Mouse (Mus musculus) lung, postnatal 36 days (tissue): ENCODE data around the gene Gins1.
"Not testable (repeated sequence)": the region's sequence is repeated elsewhere in the genome, so short reads cannot be mapped to it uniquely, and the experiment has no call there.

ENCODE experiments used
- DNase-seq: peaks from one replicate; pipeline ENCODE4 v3.0.0; 2022; ENCODE audit warnings: mixed read lengths

Gene Gins1

GRCm38 (mm10) chr2:150904936-150905450 is at the start of gene Gins1:
TSS of gene Gins1 (plus strand) at chr2:150905400.
- no peak for DNase-seq

DNA sequence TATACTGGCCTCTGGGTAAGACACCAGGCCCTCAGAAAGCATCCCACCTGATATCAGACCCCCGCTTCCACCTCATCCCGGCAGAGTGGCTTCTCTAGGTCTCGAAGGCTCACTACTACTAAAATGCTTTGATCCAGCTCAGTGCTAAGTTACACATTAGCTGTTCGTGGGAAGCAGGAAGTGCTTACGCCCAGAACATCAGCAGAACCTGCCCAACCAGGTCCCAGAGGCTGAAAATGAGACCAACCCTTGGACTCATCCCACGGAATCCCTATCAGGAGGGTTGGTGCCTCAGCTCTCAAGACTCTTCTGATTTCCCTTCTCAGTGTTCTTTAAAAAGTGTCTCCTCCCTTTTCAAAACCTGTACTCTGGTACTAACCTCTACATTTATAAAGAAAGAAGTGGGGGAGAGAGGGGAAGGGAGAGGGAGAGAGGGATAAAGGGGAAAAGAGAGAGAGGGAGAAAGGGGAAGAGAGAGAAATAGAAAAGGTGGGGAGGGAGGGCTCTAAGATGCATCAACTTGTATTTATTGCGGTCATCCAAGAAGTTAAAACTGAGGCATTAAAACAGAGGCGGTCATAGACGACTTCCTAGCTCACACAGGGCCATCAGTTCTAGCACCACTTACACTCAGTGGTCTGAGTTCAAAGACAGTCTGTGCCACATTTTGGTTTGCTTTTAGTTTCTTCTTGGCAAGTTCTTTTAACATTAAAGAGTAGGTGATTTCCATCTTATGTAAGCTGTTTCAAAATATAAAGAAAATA is 46.3 kb upstream of the Gins1 start:
- DNase-seq = no peak

- no peak for DNase-seq
Measured at GRCm38 (mm10) chr2:150859709-150860470, 45.3 kb upstream of the Gins1 start.

- DNase-seq = no peak
Measured at GRCm38 (mm10) chr2:150861128-150861527, 44.1 kb upstream of the Gins1 start.

DNA sequence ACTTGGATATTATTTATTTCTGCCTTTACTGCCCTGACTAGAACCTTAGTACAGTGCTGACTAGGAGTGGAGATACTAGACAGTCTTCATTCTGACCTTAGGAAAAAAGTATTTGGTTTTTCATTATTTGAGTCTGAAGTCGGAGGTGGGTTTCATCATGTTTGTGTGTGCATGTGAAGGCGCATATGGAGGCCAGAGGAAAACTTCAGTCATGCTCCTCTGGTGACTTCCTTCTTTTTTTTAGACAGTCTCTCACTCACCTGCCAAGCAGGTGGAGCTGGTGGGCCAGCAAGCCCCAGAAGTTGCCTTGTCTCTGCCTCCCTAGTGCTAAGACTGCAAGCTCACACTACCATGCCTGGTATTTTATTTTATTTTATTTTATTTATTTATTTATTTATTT is 38.2 kb upstream of the Gins1 start:
- DNase-seq = no peak

- DNase-seq = no peak
Measured at GRCm38 (mm10) chr2:150869446-150869845, 35.8 kb upstream of the Gins1 start.

- DNase-seq = peak; percentile 24
Measured at GRCm38 (mm10) chr2:150874508-150874907, 30.7 kb upstream of the Gins1 start.

- no peak for DNase-seq
Measured at GRCm38 (mm10) chr2:150875226-150875625, 30.0 kb upstream of the Gins1 start.

GRCm38 (mm10) chr2:150877561-150877960 is 27.6 kb upstream of the Gins1 start:
- no peak for DNase-seq

- no peak for DNase-seq
Measured at GRCm38 (mm10) chr2:150884075-150884778, 21.0 kb upstream of the Gins1 start.

GRCm38 (mm10) chr2:150884779-150885110 is 20.5 kb upstream of the Gins1 start:
- no peak for DNase-seq

- no peak for DNase-seq
Measured at GRCm38 (mm10) chr2:150885814-150886213, 19.4 kb upstream of the Gins1 start.

DNA sequence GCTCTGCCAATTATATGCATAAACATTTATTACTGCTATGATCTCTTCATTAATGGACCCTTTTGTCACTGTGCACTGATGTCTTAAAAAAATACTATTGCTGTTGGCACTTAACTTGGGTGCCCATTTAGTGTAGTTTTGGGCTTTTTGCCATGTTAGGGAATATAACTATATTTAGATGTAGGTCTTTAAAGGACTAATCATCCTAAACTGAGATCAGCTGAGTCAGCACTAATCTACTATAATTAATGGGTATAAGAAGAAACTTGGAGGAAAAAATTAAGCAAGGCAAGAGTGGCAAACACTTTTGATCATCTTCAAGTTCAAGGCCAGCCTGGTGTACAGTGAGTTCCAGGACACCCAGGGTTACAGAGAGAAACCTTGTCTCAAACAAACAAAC is 18.9 kb upstream of the Gins1 start:
- DNase-seq = no peak

- DNase-seq = no peak
Measured at GRCm38 (mm10) chr2:150887370-150887769, 17.8 kb upstream of the Gins1 start.

- DNase-seq = no peak
Measured at GRCm38 (mm10) chr2:150894617-150895267, 10.5 kb upstream of the Gins1 start.

DNA sequence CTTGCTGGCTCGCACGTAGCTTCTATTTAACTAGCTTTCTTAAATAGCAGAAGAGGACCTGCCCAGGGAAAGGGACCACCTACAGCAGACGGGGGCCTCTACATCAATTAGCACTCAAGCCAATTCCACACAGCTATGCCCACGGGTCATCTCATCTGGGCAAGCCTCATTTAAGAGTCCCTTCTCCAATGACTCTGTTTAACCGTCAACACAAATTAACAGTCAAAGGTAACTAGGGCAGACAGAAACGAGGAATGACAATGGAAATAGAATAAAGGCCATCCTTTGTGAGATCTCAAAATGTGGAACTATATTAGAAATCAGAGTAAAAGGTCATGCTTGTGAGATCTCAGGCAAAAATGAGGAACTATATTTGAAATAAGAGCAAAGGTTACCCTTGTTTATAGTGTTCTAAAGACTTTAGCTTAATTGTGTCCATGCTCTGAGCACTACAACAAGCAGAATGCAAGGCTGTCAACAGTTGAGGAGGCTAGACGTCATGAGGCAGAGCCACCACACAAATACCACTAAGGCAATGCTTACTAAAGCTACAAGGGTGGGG is 9.4 kb upstream of the Gins1 start:
- peak; percentile 40 for DNase-seq

- DNase-seq = no peak
Measured at GRCm38 (mm10) chr2:150900341-150900740, 4.9 kb upstream of the Gins1 start.

GRCm38 (mm10) chr2:150902347-150902746 is 2.9 kb upstream of the Gins1 start:
- no peak for DNase-seq

DNA sequence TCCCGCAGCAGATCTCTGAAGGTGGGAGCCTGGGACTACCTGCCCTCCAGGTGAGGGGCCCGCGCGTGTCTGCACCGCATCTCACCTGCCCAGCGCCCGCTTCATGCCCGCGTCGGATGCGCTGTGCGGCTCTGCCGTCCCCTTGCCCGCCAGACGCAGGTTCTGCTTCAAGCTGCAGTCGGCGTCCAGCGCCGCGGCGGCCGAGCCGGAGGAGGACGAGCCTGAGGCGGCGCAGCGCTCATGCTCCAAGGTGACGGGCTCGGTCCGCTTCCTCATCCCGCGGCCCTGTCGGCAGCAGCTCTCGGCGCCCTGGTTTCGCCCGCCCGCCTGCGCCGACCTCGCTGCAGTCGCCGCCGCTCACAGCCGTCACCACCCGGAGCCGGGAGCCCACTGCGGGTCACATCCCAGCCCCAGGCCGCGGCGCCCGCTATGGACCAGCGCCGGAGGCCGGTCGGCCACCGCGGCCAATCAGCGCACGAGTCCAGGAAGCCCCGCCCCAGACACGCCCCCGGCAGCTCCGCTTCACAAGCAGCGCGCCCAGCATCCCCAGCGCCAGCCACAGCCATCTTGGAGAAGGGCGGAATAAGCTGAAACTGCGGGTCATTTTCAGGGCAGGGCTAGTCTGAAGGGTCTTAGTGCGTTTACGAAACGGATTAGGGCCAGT is 796 bp upstream of the Gins1 start, which contains the start of gene Abhd12:
Abhd12 (minus strand) TSS at position 470 of the 664 bp plus-strand sequence.
- DNase-seq = peak; percentile 99

- DNase-seq = not testable (repeated sequence)
Measured at GRCm38 (mm10) chr2:150908881-150909280, 3.7 kb downstream of the Gins1 start.

GRCm38 (mm10) chr2:150909429-150910039 is 4.3 kb downstream of the Gins1 start:
- peak; percentile 97 for DNase-seq
